Mouse (Mus musculus): ENCODE measurements around the gene Tle3. TPM values are rescaled to one million over a fixed set of nuclear protein-coding genes. Genes with fewer than 3 reads are reported as not detected.

Tle3 gene
- polyA plus RNA-seq (2012; ENCODE audit: low replicate concordance) = 167 and 221 TPM in 2 replicates

DNA sequence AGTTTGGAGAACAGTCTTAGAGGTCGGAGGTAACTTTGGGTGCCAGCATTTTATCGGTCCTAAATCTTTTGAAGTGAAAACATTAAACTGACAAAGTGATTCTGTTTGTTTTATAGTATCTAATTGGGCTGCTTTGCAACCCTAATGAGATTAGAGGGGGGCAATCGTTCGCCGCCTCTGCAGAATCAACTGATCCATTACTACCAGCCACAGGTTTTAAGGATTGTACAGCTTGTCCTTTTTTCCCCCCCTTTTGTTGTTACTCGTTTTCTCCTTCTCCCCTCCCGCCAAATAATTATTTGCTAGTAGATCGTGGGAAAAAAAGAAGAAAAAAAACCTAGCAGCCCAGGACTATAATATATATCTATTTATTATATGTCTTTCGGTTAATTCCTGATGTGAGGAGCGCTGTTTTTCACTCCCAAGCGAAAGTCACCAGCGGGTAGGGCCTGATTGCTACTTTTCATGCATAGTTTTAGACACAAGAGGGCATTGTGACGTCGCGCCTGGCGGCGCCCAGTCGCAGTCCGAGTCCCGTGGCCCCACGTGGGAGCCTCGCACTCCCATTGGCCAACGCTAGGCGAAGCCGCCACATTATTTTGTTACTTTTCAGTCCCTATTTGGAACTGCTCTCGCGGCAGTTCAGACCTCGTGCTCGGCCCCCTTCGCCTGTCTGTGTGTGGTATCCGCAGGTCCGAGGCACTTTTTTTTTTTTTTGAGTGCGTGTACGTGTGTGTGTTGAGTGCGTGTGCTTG lies at the start of gene Tle3:
Gene Tle3, plus strand, starts transcription at position 612 of the 755 bp plus-strand sequence.

Measured in leukemia stem cell, adult 10-12 weeks (primary cell).